Mouse (Mus musculus): ENCODE measurements at regions not wholly inside any gene's neighbourhood (a gene's known extent, or its start where the extent isn't known, plus 50 kb on each side); places are given as distances from the start of the nearest gene placed in this dataset.

DNA sequence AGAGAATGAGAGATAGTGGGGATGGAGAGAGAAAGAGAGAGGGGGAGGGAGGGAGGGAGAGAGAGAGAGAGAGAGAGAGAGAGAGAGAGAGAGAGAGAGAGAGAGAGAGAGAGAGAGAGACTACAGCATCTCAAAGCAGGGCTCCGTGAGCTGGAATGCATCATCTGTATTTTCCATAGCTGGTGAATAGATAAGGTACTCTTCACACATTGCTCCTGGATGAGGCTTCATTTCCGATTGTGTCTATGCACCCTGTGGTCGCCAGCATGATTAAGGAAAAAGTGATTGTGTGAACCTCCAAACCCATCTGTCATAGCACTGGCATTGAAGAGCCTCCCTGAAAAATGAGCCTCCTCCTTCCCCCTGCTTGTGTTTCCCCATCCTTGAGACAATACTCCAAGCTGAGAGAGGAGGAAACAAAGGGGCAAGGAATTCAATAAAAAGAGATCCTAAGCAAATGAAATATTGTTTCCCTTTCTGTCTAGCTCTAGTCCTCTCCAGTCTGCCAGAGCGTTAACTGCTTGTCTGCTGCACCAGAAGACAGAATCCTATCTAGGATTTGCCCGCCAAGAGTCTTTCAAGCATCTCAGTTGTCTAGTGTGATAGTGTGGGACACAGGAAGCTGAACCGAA lies 130.4 kb upstream of the Spats2l start:
- Histone ChIP-seq H3K27me3 (replicated peaks; ENCODE audit: control insufficient read depth, insufficient read depth, low read length) (no peaks in the 10 kb centered on the region), H3K9me3 (ENCODE audit: control insufficient read depth) (no peaks in the 10 kb centered on the region), H3K27ac (ENCODE audit: low read depth, low read length) (no peak overlapping the region), H3K36me3 (ENCODE audit: control insufficient read depth, insufficient read depth) (no peaks in the 10 kb centered on the region), H3K4me3 (ENCODE audit: low read depth, low read length) (no peak overlapping the region), H3K4me2 (replicated peaks; ENCODE audit: low read depth) (no peak overlapping the region), H3K9ac (ENCODE audit: low read depth, low read length) (no peak overlapping the region), H3K4me1 (replicated peaks; ENCODE audit: control insufficient read depth, insufficient read depth, low read length) (no peaks in the 10 kb centered on the region)
- ATAC-seq: no peak
- no peak for TF ChIP-seq CTCF (IDR thresholded peaks at IDR 0.05; ENCODE audit: low read depth)
- WGBS: 64% methylated on average over 6 of the region's 6 CpGs

- H3K27me3 ChIP-seq (replicated peaks; ENCODE audit: control insufficient read depth, insufficient read depth, low read length): no peaks in the 10 kb centered on the region
- no peak overlapping the region for H3K9ac ChIP-seq (ENCODE audit: low read depth, low read length)
- WGBS: 44% methylated on average over 5 of the region's 5 CpGs
- no peak for ATAC-seq
- H3K4me3 ChIP-seq (ENCODE audit: low read depth, low read length): no peak overlapping the region
- H3K36me3 ChIP-seq (ENCODE audit: control insufficient read depth, insufficient read depth): no peaks in the 10 kb centered on the region
- H3K27ac ChIP-seq (ENCODE audit: low read depth, low read length): no peak overlapping the region
- H3K4me2 ChIP-seq (replicated peaks; ENCODE audit: low read depth): no peak overlapping the region
- H3K9me3 ChIP-seq (ENCODE audit: control insufficient read depth): no peaks in the 10 kb centered on the region
- no peak for TF ChIP-seq CTCF (IDR thresholded peaks at IDR 0.05; ENCODE audit: low read depth)
- H3K4me1 ChIP-seq (replicated peaks; ENCODE audit: control insufficient read depth, insufficient read depth, low read length): no peaks in the 10 kb centered on the region
These were observed 109.0 kb upstream of the Spats2l start for GRCm38 (mm10) chr1:57664962-57665361.

GRCm38 (mm10) chr1:57665724-57666123 lies 108.2 kb upstream of the Spats2l start:
- Histone ChIP-seq H3K4me1 (replicated peaks; ENCODE audit: control insufficient read depth, insufficient read depth, low read length) (no peaks in the 10 kb centered on the region), H3K4me2 (replicated peaks; ENCODE audit: low read depth) (no peak overlapping the region), H3K36me3 (ENCODE audit: control insufficient read depth, insufficient read depth) (no peaks in the 10 kb centered on the region), H3K9ac (ENCODE audit: low read depth, low read length) (no peak overlapping the region), H3K9me3 (ENCODE audit: control insufficient read depth) (no peaks in the 10 kb centered on the region), H3K27ac (ENCODE audit: low read depth, low read length) (no peak overlapping the region), H3K27me3 (replicated peaks; ENCODE audit: control insufficient read depth, insufficient read depth, low read length) (no peaks in the 10 kb centered on the region), H3K4me3 (ENCODE audit: low read depth, low read length) (no peak overlapping the region)
- no peak for ATAC-seq
- no peak for TF ChIP-seq CTCF (IDR thresholded peaks at IDR 0.05; ENCODE audit: low read depth)
- 72% methylated on average over 3 of the region's 3 CpGs for WGBS

DNA sequence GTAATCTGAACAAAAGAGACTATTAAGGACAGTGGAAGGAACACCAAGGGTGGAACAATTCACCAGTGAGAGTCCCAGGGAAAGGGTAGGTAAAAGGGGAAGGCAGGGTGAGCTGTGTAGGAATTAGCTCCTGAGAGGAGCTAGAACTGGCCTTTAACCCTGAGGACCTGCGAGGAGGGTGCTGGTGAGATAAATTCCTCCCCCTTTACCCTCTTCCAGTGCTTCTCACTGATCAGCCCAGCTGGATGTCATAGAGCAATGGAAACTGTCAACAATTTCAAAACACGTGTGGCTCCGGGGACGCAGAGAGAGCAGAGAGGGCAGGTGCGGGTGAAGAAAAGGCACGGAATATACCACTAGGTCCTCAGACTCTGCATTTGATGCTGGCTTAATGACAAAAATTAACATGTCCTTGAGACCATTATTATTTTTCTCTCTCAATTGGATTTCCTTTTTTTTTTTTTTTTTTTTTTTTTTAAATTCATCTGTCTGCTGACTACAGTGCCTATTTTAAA lies 107.7 kb upstream of the Spats2l start:
- Histone ChIP-seq H3K9ac (ENCODE audit: low read depth, low read length) (no peak overlapping the region), H3K4me2 (replicated peaks; ENCODE audit: low read depth) (no peak overlapping the region), H3K27me3 (replicated peaks; ENCODE audit: control insufficient read depth, insufficient read depth, low read length) (no peaks in the 10 kb centered on the region), H3K27ac (ENCODE audit: low read depth, low read length) (no peak overlapping the region), H3K4me3 (ENCODE audit: low read depth, low read length) (no peak overlapping the region), H3K4me1 (replicated peaks; ENCODE audit: control insufficient read depth, insufficient read depth, low read length) (no peaks in the 10 kb centered on the region), H3K36me3 (ENCODE audit: control insufficient read depth, insufficient read depth) (no peaks in the 10 kb centered on the region), H3K9me3 (ENCODE audit: control insufficient read depth) (no peaks in the 10 kb centered on the region)
- no peak for TF ChIP-seq CTCF (IDR thresholded peaks at IDR 0.05; ENCODE audit: low read depth)
- ATAC-seq: no peak
- 70% methylated on average over 6 of the region's 6 CpGs for WGBS

GRCm38 (mm10) chr1:57673415-57673814 lies 100.5 kb upstream of the Spats2l start:
- WGBS: 71% methylated on average over 2 of the region's 2 CpGs
- no peak for TF ChIP-seq CTCF (IDR thresholded peaks at IDR 0.05; ENCODE audit: low read depth)
- H3K27ac ChIP-seq (ENCODE audit: low read depth, low read length): no peak overlapping the region
- H3K4me3 ChIP-seq (ENCODE audit: low read depth, low read length): no peak overlapping the region
- H3K9ac ChIP-seq (ENCODE audit: low read depth, low read length): no peak overlapping the region
- no peaks in the 10 kb centered on the region for H3K9me3 ChIP-seq (ENCODE audit: control insufficient read depth)
- H3K4me2 ChIP-seq (replicated peaks; ENCODE audit: low read depth): no peak overlapping the region
- no peak for ATAC-seq
- H3K36me3 ChIP-seq (ENCODE audit: control insufficient read depth, insufficient read depth): no peaks in the 10 kb centered on the region
- H3K27me3 ChIP-seq (replicated peaks; ENCODE audit: control insufficient read depth, insufficient read depth, low read length): no peaks in the 10 kb centered on the region
- no peaks in the 10 kb centered on the region for H3K4me1 ChIP-seq (replicated peaks; ENCODE audit: control insufficient read depth, insufficient read depth, low read length)

GRCm38 (mm10) chr1:57673957-57674699 lies 99.8 kb upstream of the Spats2l start:
- Histone ChIP-seq H3K27ac (ENCODE audit: low read depth, low read length) (no peak overlapping the region), H3K36me3 (ENCODE audit: control insufficient read depth, insufficient read depth) (no peaks in the 10 kb centered on the region), H3K4me2 (replicated peaks; ENCODE audit: low read depth) (no peak overlapping the region), H3K9me3 (ENCODE audit: control insufficient read depth) (no peaks in the 10 kb centered on the region), H3K4me3 (ENCODE audit: low read depth, low read length) (no peak overlapping the region), H3K4me1 (replicated peaks; ENCODE audit: control insufficient read depth, insufficient read depth, low read length) (no peaks in the 10 kb centered on the region), H3K27me3 (replicated peaks; ENCODE audit: control insufficient read depth, insufficient read depth, low read length) (no peaks in the 10 kb centered on the region), H3K9ac (ENCODE audit: low read depth, low read length) (no peak overlapping the region)
- 66% methylated on average over 7 of the region's 7 CpGs for WGBS
- TF ChIP-seq CTCF (IDR thresholded peaks at IDR 0.05; ENCODE audit: low read depth): no peak
- ATAC-seq: no peak
